Mouse (Mus musculus) small intestine, adult 2 months (tissue): ENCODE results near the gene Fnip2.

Experiments used
- CTCF ChIP-seq: fragments of 200-500 bp; IDR thresholded peaks from 2 replicates; pipeline ENCODE4 v1.5.1; 2012; ENCODE audit warnings: low read depth, mild to moderate bottlenecking, control low read depth, inconsistent platforms, low read length, moderate library complexity, mixed read lengths; ENCODE audit not compliant: insufficient replicate concordance, insufficient read length; ENCODE audit errors: extremely low read depth
- POLR2A ChIP-seq: fragments of 200-500 bp; IDR thresholded peaks from 2 replicates; pipeline ENCODE4 v1.6.1; 2012; ENCODE audit warnings: low read depth, mild to moderate bottlenecking, control low read depth, inconsistent platforms, low read length, moderate library complexity

DNA sequence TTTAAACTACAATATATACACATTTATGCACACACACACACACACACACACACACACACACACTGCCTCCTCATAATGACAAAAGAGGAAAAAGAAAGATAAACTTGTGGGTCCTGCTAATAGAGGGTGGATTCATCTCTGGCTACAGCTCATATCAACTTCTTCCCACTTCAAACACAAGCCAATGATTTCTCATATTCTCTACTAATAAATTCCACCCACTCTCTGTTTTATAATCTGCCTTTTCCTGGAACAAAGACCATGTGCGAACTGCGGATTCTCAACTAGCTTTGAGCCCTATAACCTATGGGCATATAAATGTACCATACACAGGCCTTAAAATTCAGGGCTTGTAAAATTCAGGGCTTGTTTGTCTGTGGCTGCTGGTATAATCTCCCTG, 53.3 kb downstream of the Fnip2 start:
- TF ChIP-seq POLR2A, result no peak
- no peak for TF ChIP-seq CTCF
